Mouse (Mus musculus) forebrain, embryonic 16.5 days (tissue): Measurements from ENCODE around the gene Irf2. TPM values are rescaled to one million over a fixed set of nuclear protein-coding genes. Genes with fewer than 3 reads are reported as not detected.

Experiments
- ATAC-seq: fragments of 200-750 bp; cut with Nextera tagmentation; 2 replicates; pipeline ENCODE4 v1.8.0; 2017; ENCODE audit warnings: mild to moderate bottlenecking, moderate library complexity
- H3K27ac ChIP-seq: fragments of 300-500 bp; sonication (generic); 2 replicates; pipeline ENCODE4 v1.5.1; 2014; ENCODE audit warnings: low read length, control low read depth
- H3K27me3 ChIP-seq: fragments of 300-500 bp; sonication (generic); replicated peaks from 2 replicates; pipeline ENCODE4 v1.6.1; 2014; ENCODE audit warnings: low read length; ENCODE audit not compliant: control insufficient read depth, insufficient read depth
- H3K36me3 ChIP-seq: fragments of 300-500 bp; sonication (generic); 2 replicates; pipeline ENCODE4 v1.6.1; 2014; ENCODE audit not compliant: control insufficient read depth, insufficient read depth
- H3K4me1 ChIP-seq: fragments of 300-500 bp; sonication (generic); replicated peaks from 2 replicates; pipeline ENCODE4 v1.6.1; 2014; ENCODE audit warnings: low read length; ENCODE audit not compliant: control insufficient read depth, insufficient read depth
- H3K4me2 ChIP-seq: fragments of 300-500 bp; sonication (generic); 2 replicates; pipeline ENCODE4 v1.6.1; 2014; ENCODE audit warnings: mild to moderate bottlenecking, low read length, control low read depth
- H3K4me3 ChIP-seq: fragments of 300-500 bp; sonication (generic); replicated peaks from 2 replicates; pipeline ENCODE4 v1.5.1; 2014; ENCODE audit warnings: mild to moderate bottlenecking, low read length, control low read depth
- H3K9ac ChIP-seq: fragments of 300-500 bp; sonication (generic); replicated peaks from 2 replicates; pipeline ENCODE4 v1.6.1; 2014; ENCODE audit warnings: low read depth, low read length, control low read depth
- H3K9me3 ChIP-seq: fragments of 300-500 bp; sonication (generic); 2 replicates; pipeline ENCODE4 v1.6.1; 2016; ENCODE audit warnings: low read length; ENCODE audit not compliant: control insufficient read depth
- WGBS: fragments of 180-500 bp; shearing (Covaris S2); extraction: QIAGEN DNeasy Blood & Tissue Kit; methylation state at CpG from one replicate; pipeline ENCODE4 v1.1.7; 2014; 5-methylcytosine and 5-hydroxymethylcytosine counted together
- polyA plus RNA-seq: library from polyadenylated mRNA; unstranded; fragments of >200 nt; fragmentation: Nextera tagmentation; extraction: Ambion mirVana; gene quantifications from 2 replicates; pipeline ENCODE4 v1.2.1, GENCODE M21; 2015

The Irf2 gene
- polyA plus RNA-seq, 1 experiment from 2014 or later: 11.2 TPM

DNA sequence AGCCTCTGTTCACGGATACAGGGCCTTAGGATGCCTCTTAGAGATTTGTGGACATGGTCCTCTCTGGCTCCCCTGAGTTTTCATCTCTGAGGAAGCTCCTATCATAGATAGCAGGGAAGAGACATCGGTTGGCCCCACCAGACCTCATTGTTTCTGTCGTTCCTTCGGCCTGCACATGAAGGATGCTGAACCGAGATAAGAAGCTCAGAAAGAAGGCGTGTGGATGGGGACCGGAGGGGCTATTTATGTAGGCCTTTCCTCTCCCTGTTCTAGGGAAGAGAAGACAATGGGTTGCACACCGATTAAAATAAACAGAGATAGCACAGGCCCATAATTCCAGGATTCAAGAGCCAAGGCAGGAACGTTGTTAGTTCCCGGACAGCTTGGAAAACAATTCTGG is 2.1 kb upstream of the Irf2 start:
- H3K27me3 ChIP-seq: no peaks in the 10 kb centered on the region
- H3K4me3 ChIP-seq: no peak overlapping the region
- 92% methylated on average over 10 of the region's 10 CpGs for WGBS
- no peak for ATAC-seq
- H3K9ac ChIP-seq: no peak overlapping the region
- H3K9me3 ChIP-seq: no peaks in the 10 kb centered on the region
- no peak overlapping the region for H3K4me2 ChIP-seq
- H3K4me1 ChIP-seq: peaks cover 8% of the 10 kb centered on the region
- no peaks in the 10 kb centered on the region for H3K36me3 ChIP-seq
- H3K27ac ChIP-seq: no peak overlapping the region

DNA sequence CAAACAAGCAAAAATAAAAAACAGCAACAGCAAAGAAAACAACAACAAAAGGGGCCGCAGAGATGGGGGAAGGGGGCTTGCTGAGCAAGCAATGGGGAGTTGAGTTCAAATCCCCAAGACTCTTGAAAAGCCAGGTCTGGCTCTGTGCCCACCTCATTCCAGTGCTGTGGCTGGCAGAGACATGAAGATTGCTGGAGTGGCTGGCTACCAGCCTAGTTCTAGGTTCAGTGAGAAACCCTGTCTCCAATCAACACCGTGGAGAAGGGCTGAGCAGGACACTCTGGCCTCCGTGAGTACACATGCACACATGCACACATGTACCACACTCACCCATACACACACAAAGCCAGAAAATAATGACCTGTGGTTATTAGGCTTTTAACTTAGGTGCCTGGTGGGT is 1.6 kb upstream of the Irf2 start:
- Histone ChIP-seq H3K4me3 (no peak overlapping the region), H3K9ac (no peak overlapping the region), H3K27me3 (no peaks in the 10 kb centered on the region), H3K9me3 (no peaks in the 10 kb centered on the region), H3K4me2 (no peak overlapping the region), H3K27ac (no peak overlapping the region), H3K36me3 (no peaks in the 10 kb centered on the region), H3K4me1 (peaks cover 8% of the 10 kb centered on the region)
- 61% methylated on average over 3 of the region's 3 CpGs for WGBS
- no peak for ATAC-seq

DNA sequence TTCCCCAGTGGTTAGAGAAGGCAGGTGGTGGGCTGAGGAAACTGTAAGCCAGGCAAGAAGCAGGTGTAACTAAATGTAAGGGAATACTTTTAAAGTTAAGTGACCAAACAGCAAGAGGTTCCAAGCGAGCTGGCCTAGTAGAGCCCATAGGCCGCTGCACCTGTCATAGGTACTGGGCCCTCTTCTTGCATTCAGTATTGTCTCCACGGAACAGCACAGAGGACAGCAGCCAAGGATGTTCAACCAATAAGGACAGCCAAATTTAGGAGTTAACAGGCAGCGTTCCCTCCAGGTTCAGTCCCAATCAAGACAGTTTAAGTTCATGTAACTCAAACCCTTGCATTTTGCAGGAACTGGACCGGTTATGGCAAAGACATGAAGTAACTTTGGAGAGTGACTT is 931 bp upstream of the Irf2 start:
- no peaks in the 10 kb centered on the region for H3K27me3 ChIP-seq
- H3K4me3 ChIP-seq: peak overlapping the region; percentile 79
- H3K36me3 ChIP-seq: no peaks in the 10 kb centered on the region
- no peaks in the 10 kb centered on the region for H3K9me3 ChIP-seq
- no peak overlapping the region for H3K9ac ChIP-seq
- ATAC-seq: no peak
- H3K4me1 ChIP-seq: peaks cover 8% of the 10 kb centered on the region
- WGBS: 31% methylated on average over 5 of the region's 5 CpGs
- no peak overlapping the region for H3K4me2 ChIP-seq
- H3K27ac ChIP-seq: no peak overlapping the region

DNA sequence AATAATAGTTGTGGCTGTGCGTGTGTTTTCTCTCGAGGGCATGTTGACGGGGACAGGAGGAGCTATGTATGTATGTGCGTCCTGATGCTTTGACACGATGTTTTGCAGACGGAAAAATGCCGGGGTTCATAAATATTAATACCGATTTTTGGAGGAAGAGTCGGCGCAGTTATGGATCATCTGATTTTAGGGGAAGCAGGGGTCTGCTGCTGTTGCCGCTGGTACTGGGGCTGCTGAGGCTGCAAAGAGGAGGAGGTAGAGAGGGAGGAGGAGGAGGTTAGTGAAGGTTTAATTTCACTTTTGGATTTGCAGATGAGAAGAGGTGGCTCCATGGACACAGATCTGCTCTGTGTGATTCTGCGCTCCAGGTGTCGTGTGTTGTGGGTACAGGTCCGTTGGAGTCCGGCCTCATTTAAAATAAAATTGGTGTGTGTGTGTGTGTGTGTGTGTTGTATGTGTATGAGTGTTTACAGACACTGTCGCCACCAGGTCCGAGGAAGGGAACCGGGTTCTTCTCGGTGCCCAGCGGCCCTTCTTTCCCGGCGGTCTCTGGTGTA is 502 bp downstream of the Irf2 start:
- peak overlapping the region; percentile 79 for H3K4me3 ChIP-seq
- under 1% methylated on average over 22 of the region's 22 CpGs for WGBS
- ATAC-seq: peak; percentile 13
- peak overlapping the region; percentile 54 for H3K4me2 ChIP-seq
- peak overlapping the region; percentile 95 for H3K9ac ChIP-seq
- peaks cover 8% of the 10 kb centered on the region for H3K4me1 ChIP-seq
- no peaks in the 10 kb centered on the region for H3K27me3 ChIP-seq
- no peaks in the 10 kb centered on the region for H3K9me3 ChIP-seq
- H3K36me3 ChIP-seq: no peaks in the 10 kb centered on the region
- peak overlapping the region; percentile 79 for H3K27ac ChIP-seq

DNA sequence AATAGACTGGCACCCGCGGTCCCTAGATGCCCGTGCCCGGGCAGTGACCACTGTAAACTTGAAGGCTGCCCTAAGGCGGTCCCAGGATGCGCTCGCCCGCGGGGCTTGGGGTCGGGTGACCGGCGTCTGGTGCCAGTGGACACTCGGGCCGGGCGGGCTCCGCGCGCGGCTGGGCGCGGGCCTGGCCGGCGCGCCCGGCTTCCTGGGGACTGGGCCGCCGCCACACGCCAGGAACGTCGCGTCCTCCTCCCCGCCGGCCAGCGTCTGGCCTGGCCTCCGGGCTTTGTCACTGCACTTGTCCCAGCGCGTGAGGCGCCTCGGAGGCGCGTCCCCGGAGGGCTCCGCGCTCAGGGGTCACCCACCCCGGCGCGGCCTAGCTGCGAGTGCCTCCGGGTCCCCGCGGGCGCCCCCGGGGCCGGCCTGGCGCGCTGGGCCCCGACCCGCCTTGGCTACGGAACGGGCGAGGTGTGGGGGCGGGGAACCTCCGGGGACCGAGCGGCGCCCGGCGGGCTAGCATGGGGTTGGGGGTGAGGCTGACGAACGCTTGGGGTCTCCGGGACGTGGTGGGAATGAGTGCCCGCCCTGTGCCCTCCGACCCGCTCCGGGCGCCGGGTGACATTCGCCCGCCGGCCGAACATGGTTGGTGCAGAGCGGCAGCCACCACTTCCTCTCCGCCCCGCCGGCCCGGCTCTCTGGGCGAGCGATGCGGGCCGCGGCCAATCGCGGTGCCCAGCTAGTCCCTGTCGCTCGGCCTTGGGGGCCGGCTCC is 1.2 kb downstream of the Irf2 start:
- peak; percentile 75 for ATAC-seq

DNA sequence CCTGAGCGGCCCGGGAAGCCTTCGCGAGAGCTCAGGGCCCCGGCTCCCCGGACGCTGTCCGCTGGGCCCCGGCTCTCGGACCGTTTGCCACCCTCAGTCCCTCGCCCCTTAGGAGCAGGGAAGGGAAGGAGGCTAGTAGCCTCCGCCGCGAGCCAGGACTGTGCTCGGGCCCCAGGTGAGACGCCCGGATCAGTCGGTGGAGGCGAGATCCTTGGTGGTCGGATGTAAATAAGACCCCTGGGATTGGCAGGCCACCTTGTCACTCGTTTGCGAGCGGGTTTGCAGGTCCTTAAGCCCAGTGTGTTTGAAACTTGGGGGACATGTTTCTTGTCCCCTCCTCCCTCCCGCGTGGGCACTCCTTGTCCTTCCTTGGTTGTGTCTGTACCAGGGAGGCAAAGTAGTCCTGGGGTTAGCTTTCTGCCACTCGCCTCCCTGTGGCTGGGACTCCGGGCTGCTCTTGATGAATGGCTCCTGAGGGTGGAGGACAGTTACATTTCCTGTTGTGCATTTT is 1.8 kb downstream of the Irf2 start:
- Histone ChIP-seq H3K4me1 (peaks cover 8% of the 10 kb centered on the region), H3K27ac (peak overlapping the region; percentile 79), H3K4me3 (peak overlapping the region; percentile 79), H3K9ac (peak overlapping the region; percentile 95), H3K4me2 (peak overlapping the region; percentile 54), H3K27me3 (no peaks in the 10 kb centered on the region), H3K36me3 (no peaks in the 10 kb centered on the region), H3K9me3 (no peaks in the 10 kb centered on the region)
- peak; percentile 27 for ATAC-seq
- under 1% methylated on average over 28 of the region's 28 CpGs for WGBS

More for the DNA sequence above, 1.2 kb downstream of the Irf2 start:
- H3K9ac ChIP-seq: peak overlapping the region; percentile 95
- peak overlapping the region; percentile 54 for H3K4me2 ChIP-seq
- H3K9me3 ChIP-seq: no peaks in the 10 kb centered on the region
- no peaks in the 10 kb centered on the region for H3K27me3 ChIP-seq
- peak overlapping the region; percentile 79 for H3K27ac ChIP-seq
- WGBS: under 1% methylated on average over 81 of the region's 97 CpGs
- peaks cover 8% of the 10 kb centered on the region for H3K4me1 ChIP-seq
- H3K4me3 ChIP-seq: peak overlapping the region; percentile 79
- H3K36me3 ChIP-seq: no peaks in the 10 kb centered on the region

DNA sequence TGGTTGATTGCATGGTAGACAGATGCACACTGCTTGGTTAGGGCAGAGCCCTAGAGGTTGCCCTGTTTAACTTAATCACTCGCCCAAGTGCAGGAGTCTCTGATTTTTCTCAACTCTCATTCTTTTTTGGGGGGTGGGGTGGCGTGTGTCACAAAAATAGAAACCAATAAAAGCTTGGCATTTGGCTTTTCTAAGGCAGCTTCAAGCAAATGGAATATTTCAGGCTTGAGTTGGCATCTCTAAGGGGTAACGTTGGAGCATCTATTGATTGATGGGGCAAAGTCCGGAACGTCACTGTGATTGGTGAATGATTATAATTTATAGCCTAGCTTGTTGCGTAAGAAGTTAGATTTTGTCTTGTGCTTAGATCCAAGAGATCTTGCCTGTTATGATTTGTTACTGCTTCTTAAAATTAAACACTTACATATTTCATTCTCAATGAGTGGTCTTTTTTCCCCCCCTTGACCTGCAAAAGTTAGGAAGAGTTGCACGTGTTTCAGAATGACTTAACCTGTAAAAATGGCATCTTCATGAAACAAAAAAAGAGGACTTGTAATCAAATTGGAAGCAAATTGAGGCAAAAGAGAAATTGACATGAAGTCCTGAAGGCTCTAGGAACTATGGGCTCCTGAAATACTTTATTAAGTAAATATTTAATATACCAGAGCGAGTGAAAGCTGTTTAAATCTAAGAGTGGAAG is 2.6 kb downstream of the Irf2 start:
- no peak overlapping the region for H3K27ac ChIP-seq
- H3K9ac ChIP-seq: no peak overlapping the region
- H3K36me3 ChIP-seq: no peaks in the 10 kb centered on the region
- H3K27me3 ChIP-seq: no peaks in the 10 kb centered on the region
- WGBS: 66% methylated on average over 8 of the region's 8 CpGs
- H3K9me3 ChIP-seq: no peaks in the 10 kb centered on the region
- peak overlapping the region; percentile 54 for H3K4me2 ChIP-seq
- peak overlapping the region; percentile 79 for H3K4me3 ChIP-seq
- H3K4me1 ChIP-seq: peaks cover 8% of the 10 kb centered on the region
- ATAC-seq: no peak

DNA sequence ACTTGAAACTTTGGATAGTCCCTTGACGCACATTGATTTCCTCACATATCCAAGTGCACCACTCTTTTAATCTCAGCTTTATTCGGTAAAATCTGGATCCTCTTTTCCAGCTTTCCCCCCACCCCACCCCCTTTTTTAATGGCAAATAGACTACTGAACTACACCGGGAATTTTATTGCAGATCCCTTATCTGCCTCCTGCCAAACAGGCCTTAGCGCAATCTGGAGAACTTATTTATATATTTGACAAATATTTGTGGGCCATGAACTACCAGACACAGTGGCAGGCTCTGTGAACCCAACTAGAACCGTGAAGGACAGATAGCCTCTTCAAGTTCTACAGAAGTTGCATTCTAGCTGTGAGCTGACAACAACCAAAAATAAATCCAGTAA is 3.2 kb downstream of the Irf2 start:
- Histone ChIP-seq H3K4me3 (no peak overlapping the region), H3K9ac (no peak overlapping the region), H3K27me3 (no peaks in the 10 kb centered on the region), H3K4me2 (no peak overlapping the region), H3K4me1 (peaks cover 8% of the 10 kb centered on the region), H3K36me3 (no peaks in the 10 kb centered on the region), H3K27ac (no peak overlapping the region), H3K9me3 (no peaks in the 10 kb centered on the region)
- ATAC-seq: no peak
- 82% methylated on average over 5 of the region's 5 CpGs for WGBS

DNA sequence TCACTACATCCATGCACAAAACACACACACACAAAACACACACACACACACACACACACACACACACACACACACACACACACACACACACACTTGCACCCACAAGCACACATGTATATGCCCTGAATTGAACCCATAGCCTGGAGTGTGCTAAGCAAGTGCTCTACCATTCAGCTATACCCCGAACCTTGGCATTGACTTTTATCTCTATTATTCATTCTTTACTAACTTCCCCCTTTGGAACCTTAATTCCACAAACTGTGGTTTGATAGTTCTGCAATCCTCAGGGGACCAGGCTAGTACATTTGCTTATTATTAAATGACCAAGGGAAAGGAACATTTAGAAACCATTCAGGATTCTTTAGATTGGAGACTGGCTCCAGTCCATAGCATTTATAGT is 5.9 kb downstream of the Irf2 start:
- no peak overlapping the region for H3K9ac ChIP-seq
- ATAC-seq: no peak
- no peaks in the 10 kb centered on the region for H3K27me3 ChIP-seq
- peaks cover 5% of the 10 kb centered on the region for H3K4me1 ChIP-seq
- no peaks in the 10 kb centered on the region for H3K36me3 ChIP-seq
- H3K27ac ChIP-seq: no peak overlapping the region
- H3K9me3 ChIP-seq: no peaks in the 10 kb centered on the region
- 93% methylated on average over 1 of the region's 1 CpGs for WGBS
- H3K4me2 ChIP-seq: no peak overlapping the region
- H3K4me3 ChIP-seq: no peak overlapping the region
